Mouse (Mus musculus) heart, embryonic 15.5 days (tissue): Measurements from ENCODE around the gene Rpusd1. TPM values are rescaled to one million over a fixed set of nuclear protein-coding genes. Genes with fewer than 3 reads are reported as not detected.

ENCODE experiments used
- ATAC-seq: fragments of 200-750 bp; cut with Nextera tagmentation; replicated peaks from 2 replicates; pipeline ENCODE4 v1.8.0; 2017; ENCODE audit warnings: low read depth, moderate TSS enrichment; ENCODE audit not compliant: insufficient number of reproducible peaks, insufficient read depth, low FRiP score
- H3K27ac ChIP-seq: fragments of 300-500 bp; sonication (generic); 2 replicates; pipeline ENCODE4 v1.5.1; 2015; ENCODE audit warnings: mild to moderate bottlenecking, inconsistent platforms
- H3K27me3 ChIP-seq: fragments of 300-500 bp; sonication (generic); 2 replicates; pipeline ENCODE4 v1.6.1; 2015; ENCODE audit warnings: inconsistent platforms
- H3K36me3 ChIP-seq: fragments of 300-500 bp; sonication (generic); 2 replicates; pipeline ENCODE4 v1.6.1; 2015; ENCODE audit warnings: mild to moderate bottlenecking, inconsistent platforms
- H3K4me1 ChIP-seq: fragments of 300-500 bp; sonication (generic); replicated peaks from 2 replicates; pipeline ENCODE4 v1.6.1; 2015; ENCODE audit warnings: inconsistent platforms
- H3K4me2 ChIP-seq: fragments of 300-500 bp; sonication (generic); 2 replicates; pipeline ENCODE4 v1.6.1; 2015; ENCODE audit warnings: inconsistent platforms, mild to moderate bottlenecking, moderate library complexity
- H3K4me3 ChIP-seq: fragments of 300-500 bp; sonication (generic); 2 replicates; pipeline ENCODE4 v1.5.1; 2015; ENCODE audit warnings: mild to moderate bottlenecking, inconsistent platforms
- H3K9ac ChIP-seq: fragments of 300-500 bp; sonication (generic); 2 replicates; pipeline ENCODE4 v1.6.1; 2015; ENCODE audit warnings: mild to moderate bottlenecking, inconsistent platforms
- H3K9me3 ChIP-seq: fragments of 300-500 bp; sonication (generic); replicated peaks from 2 replicates; pipeline ENCODE4 v1.6.1; 2016; ENCODE audit warnings: inconsistent platforms
- WGBS: fragments of 180-500 bp; shearing (Covaris S2); methylation state at CpG from one replicate; pipeline ENCODE4 v1.1.7; 2015; ENCODE audit warnings: mixed read lengths; 5-methylcytosine and 5-hydroxymethylcytosine counted together
- polyA plus RNA-seq: library from polyadenylated mRNA; unstranded; fragments of >200 nt; fragmentation: Nextera tagmentation; extraction: Ambion mirVana; gene quantifications from 2 replicates; pipeline ENCODE4 v1.2.1, GENCODE M21; 2015

The Rpusd1 gene
- polyA plus RNA-seq, 1 experiment from 2014 or later = 10.7 TPM

DNA sequence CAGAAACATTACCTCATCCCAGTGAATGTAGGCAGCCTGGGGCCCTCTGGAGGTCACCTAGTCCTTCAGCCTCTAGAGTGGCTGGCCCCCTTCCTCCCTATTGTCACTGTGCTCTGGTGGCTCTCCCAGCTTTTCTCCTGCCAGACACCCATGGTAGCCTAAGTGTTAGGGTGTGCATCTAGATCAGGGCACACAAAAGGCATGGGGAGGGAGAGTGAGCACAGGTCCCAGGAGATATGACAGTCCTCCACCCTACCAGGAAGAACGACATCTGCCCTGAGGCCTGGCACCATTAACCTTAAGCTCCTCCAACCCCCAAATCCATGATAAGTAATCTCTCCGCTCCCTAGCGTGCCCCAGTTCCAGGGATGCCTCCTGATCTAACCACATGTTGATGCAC is 11.8 kb upstream of the Rpusd1 start:
- Histone ChIP-seq H3K27me3 (peaks cover 32% of the 10 kb centered on the region), H3K4me3 (no peak overlapping the region), H3K4me2 (no peak overlapping the region), H3K9me3 (no peaks in the 10 kb centered on the region), H3K4me1 (peaks cover 16% of the 10 kb centered on the region), H3K36me3 (peaks cover 5% of the 10 kb centered on the region; the same call in 1 of the 2 replicates), H3K27ac (no peak overlapping the region), H3K9ac (no peak overlapping the region)
- 43% methylated on average over 3 of the region's 3 CpGs for WGBS
- no peak for ATAC-seq

DNA sequence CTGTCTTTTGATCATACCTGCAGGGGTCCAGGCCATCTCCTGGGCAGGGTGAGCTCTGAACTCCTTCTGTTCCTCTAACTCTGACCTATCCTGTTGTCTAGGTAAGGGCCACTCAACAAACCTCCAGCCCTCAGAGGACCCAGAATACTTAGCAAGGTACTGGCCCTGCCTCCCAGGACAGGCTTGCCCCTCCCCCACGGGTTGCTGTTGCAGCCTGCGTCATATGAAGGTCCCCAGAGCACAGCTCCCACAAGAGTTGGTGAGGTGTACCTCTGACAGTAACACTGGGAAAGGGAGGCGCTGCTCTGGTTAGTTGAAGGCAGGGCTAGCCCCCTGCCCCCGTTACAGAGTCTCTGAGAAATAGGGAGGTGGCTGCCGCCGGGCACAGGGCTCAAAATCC is 11.3 kb upstream of the Rpusd1 start:
- Histone ChIP-seq H3K36me3 (peaks cover 9% of the 10 kb centered on the region; the same call in 1 of the 2 replicates), H3K4me1 (peaks cover 16% of the 10 kb centered on the region), H3K27ac (no peak overlapping the region), H3K4me3 (no peak overlapping the region), H3K9me3 (no peaks in the 10 kb centered on the region), H3K27me3 (peaks cover 32% of the 10 kb centered on the region), H3K9ac (no peak overlapping the region), H3K4me2 (peak overlapping the region; percentile 18; the same call in 1 of the 2 replicates)
- 8% methylated on average over 6 of the region's 6 CpGs for WGBS
- ATAC-seq = no peak

DNA sequence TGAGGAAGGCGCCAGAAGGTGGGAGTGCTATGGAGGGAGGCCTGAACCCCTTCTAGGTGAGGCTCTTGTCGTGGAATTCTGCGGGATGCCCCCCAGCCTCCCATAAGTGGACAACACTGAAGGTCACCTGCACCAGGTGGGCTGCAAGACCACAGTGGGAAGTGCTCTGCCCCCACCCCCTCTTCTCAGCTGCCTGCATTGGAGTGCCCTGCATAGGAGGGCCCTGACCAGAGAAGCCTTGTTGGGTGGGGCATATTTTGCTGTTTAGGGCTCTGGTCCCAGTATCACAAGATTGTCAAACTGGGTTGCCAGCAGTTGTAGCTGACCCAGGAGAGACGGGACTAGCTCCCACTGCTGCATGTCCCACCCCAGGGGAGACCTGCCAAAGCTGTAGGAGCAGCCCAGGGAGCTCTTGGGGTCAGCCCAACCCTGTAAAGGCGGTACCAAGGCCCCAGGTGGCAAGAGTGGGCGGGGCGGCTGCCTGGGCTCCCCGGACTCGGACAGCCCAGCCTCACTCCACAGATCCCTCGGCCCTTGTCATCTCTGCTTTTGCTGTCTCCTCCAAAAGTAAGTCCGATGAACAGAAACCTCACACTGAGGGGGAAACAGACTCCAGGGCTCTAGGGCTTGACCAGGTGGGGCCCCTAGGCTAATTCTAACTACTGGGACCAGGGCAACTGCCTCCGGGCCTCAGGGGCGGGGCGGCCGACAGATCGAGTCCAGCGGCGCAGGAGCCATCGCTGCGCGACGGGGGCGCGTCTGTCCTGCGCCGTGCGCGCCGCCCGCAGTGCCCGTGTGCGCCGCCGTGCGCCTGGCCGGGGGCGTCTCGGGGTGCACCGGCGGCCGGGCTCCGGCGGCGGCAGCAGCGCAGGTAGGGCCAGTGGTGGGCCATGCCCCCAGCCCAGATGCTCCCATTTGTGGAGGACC is 10.5 kb upstream of the Rpusd1 start, which contains the start of gene Gng13:
Gene Gng13 (plus strand): TSS at position 461 of the 927 bp plus-strand sequence.
- H3K36me3 ChIP-seq = peaks cover 9% of the 10 kb centered on the region; the same call in 1 of the 2 replicates
- 2% methylated on average over 45 of the region's 45 CpGs for WGBS
- no peaks in the 10 kb centered on the region for H3K9me3 ChIP-seq
- peak within 1 kb of the TSS; percentile 45 for H3K4me3 ChIP-seq
- peaks cover 32% of the 10 kb centered on the region for H3K27me3 ChIP-seq
- H3K27ac ChIP-seq = no peak within 1 kb of the TSS
- H3K4me2 ChIP-seq = peak within 1 kb of the TSS; percentile 86
- peak; percentile 19 for ATAC-seq
- peak within 1 kb of the TSS; percentile 52 for H3K9ac ChIP-seq
- H3K4me1 ChIP-seq = peaks cover 16% of the 10 kb centered on the region

DNA sequence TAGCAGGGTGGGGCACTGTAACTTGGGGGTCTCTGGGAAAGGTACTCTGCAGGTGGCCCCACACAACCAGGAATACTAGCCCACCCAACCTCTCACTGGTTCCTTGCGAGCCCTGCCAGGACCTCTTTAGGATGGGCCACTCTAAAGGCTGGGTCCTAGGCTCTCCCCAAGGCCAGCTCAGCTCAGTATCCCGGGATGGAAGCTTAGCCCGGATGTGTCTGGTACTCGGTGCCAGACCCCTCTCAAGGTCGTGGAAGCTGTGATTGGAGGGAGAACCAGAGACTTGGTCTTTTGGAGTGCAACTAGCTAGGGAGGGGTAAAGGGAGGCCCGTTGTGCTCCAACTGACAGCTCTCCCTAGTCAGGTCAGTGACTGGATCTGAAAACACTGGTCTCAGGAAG is 9.8 kb upstream of the Rpusd1 start:
- Histone ChIP-seq H3K36me3 (peaks cover 9% of the 10 kb centered on the region; the same call in 1 of the 2 replicates), H3K27me3 (peaks cover 32% of the 10 kb centered on the region), H3K27ac (no peak overlapping the region), H3K9ac (peak overlapping the region; percentile 52; the same call in 1 of the 2 replicates), H3K4me3 (peak overlapping the region; percentile 45), H3K4me1 (peaks cover 16% of the 10 kb centered on the region), H3K4me2 (peak overlapping the region; percentile 86), H3K9me3 (no peaks in the 10 kb centered on the region)
- no peak; the same call in 1 of the 2 replicates for ATAC-seq
- 7% methylated on average over 6 of the region's 6 CpGs for WGBS

DNA sequence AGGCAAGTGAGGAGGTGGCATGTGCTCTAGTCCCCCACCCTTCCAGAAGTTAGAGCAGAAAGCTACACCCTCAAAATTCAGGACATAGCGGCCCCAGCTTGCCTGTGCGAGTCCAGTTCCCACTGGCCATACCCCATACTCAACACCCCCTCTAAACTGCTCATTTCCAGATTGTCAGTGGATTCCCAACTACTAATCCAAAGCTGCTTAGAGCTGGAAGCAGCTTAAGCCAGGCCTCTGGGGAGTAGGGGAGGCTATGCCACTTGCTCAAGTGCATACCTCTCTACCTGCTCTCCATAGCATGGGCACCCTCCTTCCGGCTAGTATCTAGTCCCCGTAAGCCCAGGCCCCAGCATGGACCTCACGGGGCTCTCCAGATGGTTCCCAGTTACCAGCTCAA is 6.0 kb upstream of the Rpusd1 start:
- Histone ChIP-seq H3K36me3 (peaks cover 9% of the 10 kb centered on the region; the same call in 1 of the 2 replicates), H3K4me1 (peaks cover 18% of the 10 kb centered on the region), H3K27ac (no peak overlapping the region), H3K9me3 (no peaks in the 10 kb centered on the region), H3K4me2 (no peak overlapping the region), H3K9ac (no peak overlapping the region), H3K27me3 (peaks cover 24% of the 10 kb centered on the region), H3K4me3 (no peak overlapping the region)
- WGBS = 93% methylated on average over 5 of the region's 5 CpGs
- no peak for ATAC-seq

DNA sequence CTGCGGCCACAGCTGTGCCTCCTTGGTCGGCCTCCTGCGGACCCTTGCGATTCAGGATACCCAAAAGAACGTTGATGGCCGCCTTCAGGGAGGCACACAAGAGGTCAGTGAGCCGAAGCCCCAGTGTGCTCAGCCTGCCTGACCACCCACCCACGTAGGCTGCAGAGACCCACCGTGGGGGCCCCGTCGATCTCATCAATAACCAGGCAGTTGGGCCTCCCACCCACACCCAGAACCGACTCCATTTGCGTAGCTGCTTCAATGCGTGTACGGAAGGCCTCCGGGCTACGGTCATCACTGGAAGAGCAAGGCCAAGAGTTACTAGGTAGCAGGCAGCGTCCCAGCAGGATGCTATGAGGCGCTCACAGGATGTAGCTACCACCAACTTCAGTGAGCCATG is 4.0 kb upstream of the Rpusd1 start:
- peaks cover 4% of the 10 kb centered on the region; the same call in 1 of the 2 replicates for H3K27me3 ChIP-seq
- no peak overlapping the region for H3K4me3 ChIP-seq
- no peak for ATAC-seq
- H3K4me2 ChIP-seq = no peak overlapping the region
- H3K27ac ChIP-seq = no peak overlapping the region
- peaks cover 19% of the 10 kb centered on the region for H3K4me1 ChIP-seq
- H3K36me3 ChIP-seq = peaks cover 9% of the 10 kb centered on the region; the same call in 1 of the 2 replicates
- no peaks in the 10 kb centered on the region for H3K9me3 ChIP-seq
- 94% methylated on average over 19 of the region's 19 CpGs for WGBS
- no peak overlapping the region for H3K9ac ChIP-seq

DNA sequence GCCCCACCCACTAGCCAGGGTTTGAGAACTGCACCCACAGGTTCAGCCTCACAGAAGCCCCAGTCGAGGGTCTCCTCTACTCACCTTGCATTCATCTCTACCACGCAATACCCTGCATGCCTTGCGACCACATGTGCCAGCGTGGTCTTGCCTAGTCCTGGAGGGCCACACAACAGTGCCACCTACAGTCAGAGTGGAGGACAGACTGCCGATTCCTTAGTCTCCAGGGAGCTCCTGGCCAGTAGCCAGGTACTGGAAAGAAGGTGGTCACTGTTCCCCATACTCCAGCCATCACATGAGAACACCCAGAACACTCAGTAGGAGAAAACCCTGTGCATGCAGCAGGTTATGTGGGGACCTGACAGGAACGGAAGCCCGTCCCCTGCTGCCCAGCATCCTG is 3.6 kb upstream of the Rpusd1 start:
- WGBS = 77% methylated on average over 7 of the region's 7 CpGs
- Histone ChIP-seq H3K4me1 (peaks cover 22% of the 10 kb centered on the region), H3K9ac (no peak overlapping the region), H3K36me3 (peaks cover 9% of the 10 kb centered on the region; the same call in 1 of the 2 replicates), H3K4me3 (no peak overlapping the region), H3K9me3 (no peaks in the 10 kb centered on the region), H3K4me2 (no peak overlapping the region), H3K27me3 (no peaks in the 10 kb centered on the region), H3K27ac (no peak overlapping the region)
- no peak for ATAC-seq

DNA sequence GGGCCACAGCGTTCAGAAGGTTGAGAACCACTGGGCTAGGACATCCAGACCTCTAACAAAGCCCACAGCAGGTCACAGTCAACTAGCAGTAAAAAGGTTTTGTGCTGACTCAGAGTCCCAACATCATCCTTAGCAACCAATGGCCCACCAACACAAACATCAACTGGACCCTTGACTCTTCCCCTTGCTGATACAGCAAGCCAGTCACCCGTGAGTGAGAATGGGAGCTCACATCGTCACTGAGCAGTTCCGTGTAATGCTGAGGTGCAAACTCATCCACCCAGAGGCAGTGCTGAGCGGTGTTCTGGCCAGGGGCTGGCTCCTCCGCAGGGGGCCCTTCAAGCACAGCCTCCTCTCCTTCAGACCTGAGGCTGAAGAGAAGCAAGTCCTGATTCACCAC is 2.2 kb upstream of the Rpusd1 start:
- peaks cover 22% of the 10 kb centered on the region for H3K4me1 ChIP-seq
- no peak overlapping the region for H3K9ac ChIP-seq
- no peak overlapping the region for H3K27ac ChIP-seq
- H3K36me3 ChIP-seq = peaks cover 8% of the 10 kb centered on the region; the same call in 1 of the 2 replicates
- WGBS = 79% methylated on average over 6 of the region's 6 CpGs
- no peak for ATAC-seq
- no peaks in the 10 kb centered on the region for H3K27me3 ChIP-seq
- H3K4me2 ChIP-seq = no peak overlapping the region
- H3K4me3 ChIP-seq = no peak overlapping the region
- no peaks in the 10 kb centered on the region for H3K9me3 ChIP-seq

DNA sequence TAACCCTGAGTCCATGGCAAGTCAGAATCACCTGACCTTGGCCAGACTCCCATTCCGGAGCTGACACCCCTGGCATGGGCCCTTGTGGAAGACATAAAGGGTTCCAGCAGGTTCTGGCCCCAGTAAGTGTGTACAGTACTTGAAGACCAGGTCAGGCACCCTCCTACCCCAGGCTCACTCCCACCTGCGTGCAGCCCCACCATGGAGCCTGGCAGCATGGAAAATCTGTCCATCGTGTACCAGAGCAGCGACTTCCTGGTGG is 470 bp downstream of the Rpusd1 start:
- ATAC-seq = no peak
- H3K27ac ChIP-seq = no peak overlapping the region
- H3K27me3 ChIP-seq = no peaks in the 10 kb centered on the region
- H3K36me3 ChIP-seq = no peaks in the 10 kb centered on the region; the same call in 1 of the 2 replicates
- H3K4me2 ChIP-seq = peak overlapping the region; percentile 85
- H3K9me3 ChIP-seq = no peaks in the 10 kb centered on the region
- 17% methylated on average over 4 of the region's 4 CpGs for WGBS
- peak overlapping the region; percentile 63 for H3K4me3 ChIP-seq
- peaks cover 22% of the 10 kb centered on the region for H3K4me1 ChIP-seq
- H3K9ac ChIP-seq = peak overlapping the region; percentile 77

DNA sequence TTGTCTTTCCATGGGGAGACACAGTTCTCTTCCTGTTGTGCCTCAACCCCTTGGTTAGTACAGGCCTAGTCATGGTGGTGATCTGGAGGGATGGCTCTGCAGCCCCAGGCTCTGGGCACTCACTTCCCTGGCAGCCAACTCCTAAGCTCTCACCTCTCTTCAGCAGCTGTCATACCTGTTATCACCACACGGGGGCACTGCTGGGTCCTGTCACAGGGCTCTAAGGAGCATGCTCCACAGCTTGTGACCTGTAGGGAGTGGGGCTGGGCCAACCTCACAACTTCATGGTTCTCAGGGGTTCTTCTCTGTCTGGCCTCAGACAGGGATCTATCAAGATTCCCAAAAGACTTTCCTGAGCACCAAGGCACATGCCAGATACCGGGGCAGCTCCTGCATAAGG is 4.6 kb downstream of the Rpusd1 start:
- Histone ChIP-seq H3K9ac (no peak overlapping the region), H3K27ac (no peak overlapping the region), H3K9me3 (no peaks in the 10 kb centered on the region), H3K4me1 (peaks cover 10% of the 10 kb centered on the region), H3K4me3 (no peak overlapping the region), H3K27me3 (no peaks in the 10 kb centered on the region), H3K36me3 (no peaks in the 10 kb centered on the region), H3K4me2 (no peak overlapping the region)
- ATAC-seq = no peak
- 17% methylated on average over 2 of the region's 2 CpGs for WGBS

DNA sequence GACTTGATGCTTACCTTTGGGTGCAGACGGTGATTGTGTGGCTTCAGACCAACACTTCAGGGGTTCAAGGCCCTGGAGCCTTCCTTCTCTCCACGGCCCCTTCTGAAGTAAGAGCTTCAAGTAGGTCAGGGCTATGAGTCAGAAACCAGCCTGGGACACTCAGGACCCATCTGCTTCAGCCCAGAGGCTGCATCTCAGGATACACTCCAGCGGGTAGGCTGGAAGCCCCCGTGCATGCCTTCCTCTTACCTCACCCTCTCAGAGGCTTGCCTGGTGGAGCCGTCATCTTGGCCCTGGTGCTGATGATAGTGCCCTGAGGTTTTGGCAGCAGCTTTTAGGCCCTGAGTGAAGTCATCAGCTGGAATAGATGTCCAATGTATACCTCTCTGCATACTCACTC is 7.8 kb downstream of the Rpusd1 start:
- 72% methylated on average over 5 of the region's 5 CpGs for WGBS
- Histone ChIP-seq H3K4me2 (no peak overlapping the region), H3K27ac (no peak overlapping the region), H3K9me3 (no peaks in the 10 kb centered on the region), H3K4me1 (no peaks in the 10 kb centered on the region), H3K4me3 (no peak overlapping the region), H3K36me3 (no peaks in the 10 kb centered on the region), H3K9ac (no peak overlapping the region), H3K27me3 (no peaks in the 10 kb centered on the region)
- no peak for ATAC-seq

DNA sequence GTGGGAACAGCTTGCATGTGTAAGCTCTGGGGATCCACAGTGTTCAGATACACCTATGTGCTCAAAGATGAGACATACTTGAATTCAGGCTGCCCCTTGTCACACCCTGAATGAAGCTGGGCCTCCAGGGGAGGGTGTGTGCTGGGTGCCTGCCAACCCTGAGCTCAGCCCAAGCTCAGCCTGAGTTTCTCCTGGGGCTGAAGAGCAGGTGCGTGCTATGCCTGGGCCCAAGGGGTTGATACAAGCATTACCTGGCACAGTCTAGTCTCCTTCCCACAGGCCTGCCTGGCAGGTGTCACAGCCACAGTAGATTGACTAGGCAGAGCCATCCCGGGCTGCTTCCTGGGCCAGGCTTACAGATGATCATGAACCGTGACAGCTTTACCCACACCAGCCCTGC is 8.3 kb downstream of the Rpusd1 start, which contains the start of gene Mslnl:
Gene Mslnl (plus strand): TSS at position 298 of the 400 bp plus-strand sequence.
- Histone ChIP-seq H3K4me1 (no peaks in the 10 kb centered on the region), H3K4me3 (no peak within 1 kb of the TSS), H3K27me3 (no peaks in the 10 kb centered on the region), H3K9ac (no peak within 1 kb of the TSS), H3K4me2 (no peak within 1 kb of the TSS), H3K9me3 (no peaks in the 10 kb centered on the region), H3K36me3 (no peaks in the 10 kb centered on the region), H3K27ac (no peak within 1 kb of the TSS)
- ATAC-seq = no peak
- WGBS = 79% methylated on average over 3 of the region's 3 CpGs
